Mouse (Mus musculus) common myeloid progenitor, adult 5-6 weeks (primary cell): Measurements from ENCODE around the gene Atg4c. TPM values are rescaled to one million over a fixed set of nuclear protein-coding genes. Genes with fewer than 3 reads are reported as not detected.
A peak's percentile ranks its signal among the peaks of the same experiment; 100 is the strongest.

Source experiments
- ATAC-seq: replicated peaks from 2 replicates; pipeline ENCODE4 v1.8.0; 2016; ENCODE audit warnings: low read depth, mild to moderate bottlenecking, moderate TSS enrichment, inconsistent platforms; ENCODE audit not compliant: poor library complexity, severe bottlenecking
- total RNA-seq: library from RNA; stranded (forward); fragments of 200-1000, 187-1606 nt; gene quantifications from 2 replicates; pipeline ENCODE4 v1.2.3, GENCODE M21; 2017

The Atg4c gene
- total RNA-seq, 1 experiment from 2014 or later = 10.8 TPM

DNA sequence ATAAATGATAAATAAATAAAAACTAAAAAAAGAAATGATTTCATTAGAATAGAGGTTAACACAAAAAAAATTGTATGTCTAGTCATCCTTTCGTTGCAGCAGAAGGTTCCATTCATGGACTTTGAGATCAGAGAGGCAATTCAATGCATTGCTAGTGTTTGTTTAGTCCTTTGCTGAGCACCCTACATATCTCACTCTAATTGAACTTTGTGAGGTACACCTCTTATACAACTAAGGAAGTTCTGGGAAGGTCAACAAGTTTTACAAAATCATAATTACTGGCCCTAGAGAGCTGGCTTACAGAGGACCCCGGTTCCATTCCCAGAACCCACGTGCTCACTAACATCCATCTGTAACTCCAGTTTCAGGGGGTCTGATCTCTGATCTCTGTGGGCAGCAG is 55.6 kb downstream of the Atg4c start:
- no peak for ATAC-seq

GRCm38 (mm10) chr4:99249826-99250225 is 56.1 kb downstream of the Atg4c start:
- no peak for ATAC-seq

DNA sequence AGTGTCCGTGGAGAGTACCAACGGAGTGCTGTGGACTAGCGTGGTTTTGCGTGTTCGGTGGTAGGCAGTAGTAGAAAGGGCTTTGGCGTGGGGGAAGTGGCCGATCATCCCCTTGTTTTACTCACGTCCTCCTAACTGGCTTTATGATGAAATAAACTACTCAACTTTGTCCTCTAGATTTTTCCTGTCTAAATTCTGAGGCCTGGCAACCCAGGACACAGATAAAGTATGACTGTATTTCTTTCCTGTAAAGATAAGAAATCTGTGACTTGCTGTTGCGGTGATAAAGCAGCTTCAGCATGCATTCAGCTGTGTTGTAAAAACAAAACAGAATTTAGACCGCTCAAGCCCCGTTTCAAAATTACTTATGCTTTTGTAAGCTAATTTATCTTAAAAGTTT is 59.2 kb downstream of the Atg4c start:
- no peak for ATAC-seq

- ATAC-seq = no peak
These were observed 69.5 kb downstream of the Atg4c start for GRCm38 (mm10) chr4:99263191-99263590.

DNA sequence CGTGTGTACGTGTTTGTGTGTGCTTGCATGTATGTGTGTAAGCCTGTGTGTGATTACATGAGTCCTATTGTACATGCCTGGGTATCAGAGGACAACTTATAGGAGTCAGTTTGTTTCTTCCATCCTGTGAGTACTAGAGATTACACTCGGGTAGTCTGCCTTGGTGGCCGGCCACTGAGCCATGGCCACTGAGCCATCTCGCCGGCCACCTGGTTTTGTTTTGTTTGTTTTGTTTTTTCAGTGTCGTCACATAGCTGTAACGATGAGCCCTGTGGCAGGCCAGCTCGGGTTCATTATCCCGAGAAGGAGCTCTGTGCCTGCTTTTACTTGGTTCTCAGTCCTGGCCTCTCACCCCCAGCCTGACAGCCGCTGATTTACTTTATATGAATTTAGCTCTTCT is 69.9 kb downstream of the Atg4c start:
- no peak for ATAC-seq

DNA sequence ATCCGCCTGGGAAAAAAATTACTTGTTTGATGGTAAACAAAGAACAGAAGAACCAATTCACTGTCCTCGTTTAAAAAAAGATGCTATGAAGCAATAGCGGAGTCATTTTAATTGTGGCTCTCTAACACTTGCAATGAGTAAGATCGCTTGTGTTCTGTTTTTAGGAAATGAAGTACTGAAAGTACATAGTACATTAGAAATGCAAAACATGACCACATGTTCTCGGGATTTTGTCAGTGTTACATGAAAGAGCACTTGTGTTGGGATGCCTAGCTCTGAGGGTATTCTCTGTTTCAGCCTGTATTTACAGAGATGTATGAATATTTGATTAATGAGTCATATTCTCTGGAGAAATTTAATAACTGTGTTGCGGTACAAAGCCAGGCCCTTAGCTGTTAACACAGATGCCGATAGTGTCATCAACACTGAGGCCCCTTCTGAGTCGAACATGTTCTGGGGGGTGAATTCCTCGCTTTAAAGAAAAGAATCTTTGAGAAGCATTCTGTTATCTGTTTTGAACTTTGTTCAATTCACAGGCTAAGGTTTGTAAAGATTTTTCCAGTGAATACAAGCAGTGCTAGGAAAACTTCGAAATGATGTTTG is 73.2 kb downstream of the Atg4c start:
- ATAC-seq = no peak

DNA sequence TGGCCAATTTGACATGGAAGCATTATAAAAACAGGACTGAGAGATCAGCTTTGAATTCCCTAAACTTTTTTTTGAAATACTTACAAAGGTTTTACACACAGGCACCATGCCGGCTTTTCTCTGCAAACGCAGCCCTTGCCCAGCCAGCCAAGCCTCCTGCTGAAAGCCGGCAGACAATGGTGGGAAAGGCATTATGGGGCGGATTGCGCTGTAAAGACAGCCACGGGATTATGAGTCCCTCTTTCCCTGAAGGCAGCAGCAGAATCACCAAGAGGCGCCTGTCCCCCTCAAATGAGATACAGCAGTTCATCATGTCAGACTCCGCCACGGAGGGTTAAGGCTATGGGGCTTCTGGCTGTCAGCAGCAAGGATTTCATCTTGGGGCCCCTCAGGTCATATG is 79.1 kb downstream of the Atg4c start:
- ATAC-seq = no peak

DNA sequence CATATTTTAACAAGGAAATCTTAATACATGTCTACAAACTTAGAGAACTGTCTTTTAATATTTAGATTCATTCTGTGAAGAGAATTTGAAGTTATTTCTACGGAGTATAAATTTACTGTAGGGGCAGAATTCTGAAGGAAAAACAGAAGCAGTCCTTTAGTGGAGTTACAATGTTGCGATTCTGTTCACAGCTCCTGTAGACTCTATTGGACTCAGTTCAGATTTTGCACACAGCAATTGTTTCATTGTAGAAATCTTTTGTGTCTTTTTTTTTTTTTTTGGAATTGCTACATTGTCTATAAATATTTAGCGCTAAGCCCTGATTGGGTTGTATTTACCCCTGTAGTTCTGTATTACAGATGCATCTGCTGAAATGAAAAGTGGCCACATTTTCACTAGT is 79.7 kb downstream of the Atg4c start:
- no peak for ATAC-seq

DNA sequence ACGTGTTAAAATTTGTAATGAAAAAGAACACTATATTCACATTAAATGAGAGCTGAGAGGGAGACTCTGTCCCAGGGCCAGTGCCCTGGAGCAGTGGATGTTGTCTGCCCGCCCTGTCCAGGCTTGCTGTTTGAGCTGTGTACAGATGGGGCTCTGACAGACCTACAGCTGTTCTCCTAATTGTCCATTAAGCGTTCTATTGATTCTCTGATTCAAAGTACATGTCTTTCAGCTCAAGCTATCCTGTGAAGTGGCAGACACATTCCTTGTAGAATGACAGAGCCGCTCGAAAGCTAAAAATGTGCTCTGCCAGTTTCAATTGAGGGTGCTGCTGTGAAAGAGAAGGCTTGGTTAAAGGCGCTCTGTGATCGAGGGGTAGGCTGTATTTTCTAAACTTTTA is 80.2 kb downstream of the Atg4c start:
- no peak for ATAC-seq

DNA sequence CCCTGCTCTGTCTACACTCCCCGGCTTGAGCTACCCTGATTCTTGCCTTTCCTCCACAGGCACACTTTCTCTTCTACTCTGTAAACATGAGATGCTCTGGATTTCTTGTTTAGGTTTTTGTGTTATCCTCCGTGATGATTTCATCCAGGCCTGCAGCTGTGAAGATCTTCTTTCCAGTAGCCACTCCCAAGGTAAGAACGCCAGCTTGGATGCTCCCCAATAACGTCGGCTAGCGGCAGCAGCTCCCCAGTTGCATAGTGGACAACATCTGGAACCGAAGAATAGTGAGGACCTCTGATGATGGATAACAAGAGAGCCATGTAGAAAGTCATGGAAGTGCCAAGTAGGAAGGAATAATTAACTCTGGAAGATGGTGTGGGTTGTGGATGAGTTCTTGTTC is 85.1 kb downstream of the Atg4c start:
- no peak for ATAC-seq

- ATAC-seq = no peak
These were observed 88.0 kb downstream of the Atg4c start for GRCm38 (mm10) chr4:99281711-99282110.

DNA sequence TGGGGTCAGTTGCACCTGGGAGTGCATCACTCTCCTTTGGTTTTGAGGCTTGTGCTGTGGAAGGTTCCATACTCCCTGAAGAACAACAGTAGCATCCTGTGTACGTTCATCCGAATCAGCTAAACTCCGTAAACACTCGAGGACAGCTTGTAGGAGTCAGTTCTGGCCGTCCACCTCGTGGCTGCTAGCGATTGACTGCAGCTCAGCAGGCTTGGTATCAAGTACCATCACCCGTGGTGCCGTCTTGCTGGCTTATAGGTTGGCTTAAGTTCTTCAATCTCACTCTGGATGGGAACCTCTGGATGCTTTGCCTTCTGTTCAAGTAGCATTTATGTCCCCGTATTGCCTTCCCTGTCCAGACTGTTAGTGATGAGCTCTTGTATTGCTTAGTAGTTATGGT is 95.6 kb downstream of the Atg4c start:
- no peak for ATAC-seq

GRCm38 (mm10) chr4:99298676-99299075 is 104.9 kb downstream of the Atg4c start:
- ATAC-seq = peak; percentile 97

- no peak for ATAC-seq
These were observed 111.1 kb downstream of the Atg4c start for GRCm38 (mm10) chr4:99304793-99305192.

Other genes with a start within 250 kb of the Atg4c start
- 0.27 and 1.1 TPM in 2 replicates for gene Angptl3, start 163.0 kb upstream of the Atg4c start, total RNA-seq
- 28.5 and 37.9 TPM in 2 replicates for gene Dock7, start 73.0 kb upstream of the Atg4c start, total RNA-seq
- gene Gm12689, start 102.0 kb downstream of the Atg4c start, total RNA-seq = 0.14 TPM in 1 of 2 replicates, not detected in the other